Mouse (Mus musculus) hindbrain, postnatal 0 days (tissue): ENCODE measurements around the gene Fam173b. TPM values are rescaled to one million over a fixed set of nuclear protein-coding genes. Genes with fewer than 3 reads are reported as not detected.

ENCODE experiments used
- ATAC-seq: fragments of 200-750 bp; cut with Nextera tagmentation; 2 replicates; pipeline ENCODE4 v1.8.0; 2017; ENCODE audit warnings: mild to moderate bottlenecking, moderate TSS enrichment, moderate library complexity
- DNase-seq: peaks from one replicate; pipeline ENCODE4 v3.0.0-alpha.2; 2015; ENCODE audit warnings: low spot score
- H3K27ac ChIP-seq: fragments of 300-500 bp; sonication (generic); 2 replicates; pipeline ENCODE4 v1.5.1; 2014; ENCODE audit warnings: mild to moderate bottlenecking
- H3K27me3 ChIP-seq: fragments of 300-500 bp; sonication (generic); 2 replicates; pipeline ENCODE4 v1.6.1; 2014; ENCODE audit warnings: low read length, mixed read lengths; ENCODE audit not compliant: insufficient read depth
- H3K36me3 ChIP-seq: fragments of 300-500 bp; sonication (generic); 2 replicates; pipeline ENCODE4 v1.6.1; 2014; ENCODE audit warnings: low read length, mixed read lengths; ENCODE audit not compliant: insufficient read depth
- H3K4me1 ChIP-seq: fragments of 300-500 bp; sonication (generic); 2 replicates; pipeline ENCODE4 v1.6.1; 2014; ENCODE audit warnings: antibody characterized with exemption, low read length, mixed read lengths; ENCODE audit not compliant: insufficient read depth
- H3K4me2 ChIP-seq: fragments of 300-500 bp; sonication (generic); 2 replicates; pipeline ENCODE4 v1.6.1; 2014; ENCODE audit warnings: low read depth, mild to moderate bottlenecking, low read length, moderate library complexity, mixed read lengths
- H3K4me3 ChIP-seq: fragments of 300-500 bp; sonication (generic); 2 replicates; pipeline ENCODE4 v1.5.1; 2014; ENCODE audit warnings: low read length
- H3K9ac ChIP-seq: fragments of 300-500 bp; sonication (generic); replicated peaks from 2 replicates; pipeline ENCODE4 v1.6.1; 2014; ENCODE audit warnings: mild to moderate bottlenecking, low read length, moderate library complexity, mixed read lengths
- H3K9me3 ChIP-seq: fragments of 300-500 bp; sonication (generic); 2 replicates; pipeline ENCODE4 v1.6.1; 2016; ENCODE audit warnings: low read length, mixed read lengths
- CTCF ChIP-seq: IDR thresholded peaks from 2 replicates; pipeline ENCODE4 v1.5.1; 2016; ENCODE audit warnings: antibody characterized with exemption, control low read depth, low read depth
- WGBS: fragments of 180-500 bp; shearing (Covaris S2); extraction: QIAGEN DNeasy Blood & Tissue Kit; methylation state at CpG from one replicate; pipeline ENCODE4 v1.1.7; 2014; 5-methylcytosine and 5-hydroxymethylcytosine counted together
- polyA plus RNA-seq: library from polyadenylated mRNA; unstranded; fragments of >200 nt; fragmentation: Nextera tagmentation; extraction: Ambion mirVana; gene quantifications from 2 replicates; pipeline ENCODE4 v1.2.1, GENCODE M21; 2015
- total RNA-seq: library from RNA; depleted of rRNA; stranded (reverse); fragments of >200 nt; gene quantifications from 2 replicates; pipeline ENCODE4 v1.2.3, GENCODE M21; 2014

Fam173b gene
- total and polyA plus RNA-seq, 2 experiments from 2014 or later = 8.2 to 12.5 TPM

GRCm38 (mm10) chr15:31586519-31586918, 15.1 kb upstream of the Fam173b start:
- peaks cover 16% of the 10 kb centered on the region for H3K36me3 ChIP-seq
- no peak overlapping the region for H3K4me2 ChIP-seq
- H3K9me3 ChIP-seq = no peaks in the 10 kb centered on the region
- peak; percentile 62 for ATAC-seq
- H3K4me1 ChIP-seq = no peaks in the 10 kb centered on the region
- peak; percentile 94 for DNase-seq
- H3K4me3 ChIP-seq = no peak overlapping the region
- no peaks in the 10 kb centered on the region for H3K27me3 ChIP-seq
- WGBS = 0% methylated on average over 4 of the region's 4 CpGs
- TF ChIP-seq CTCF = peak; percentile 99
- no peak overlapping the region for H3K9ac ChIP-seq
- no peak overlapping the region for H3K27ac ChIP-seq

DNA sequence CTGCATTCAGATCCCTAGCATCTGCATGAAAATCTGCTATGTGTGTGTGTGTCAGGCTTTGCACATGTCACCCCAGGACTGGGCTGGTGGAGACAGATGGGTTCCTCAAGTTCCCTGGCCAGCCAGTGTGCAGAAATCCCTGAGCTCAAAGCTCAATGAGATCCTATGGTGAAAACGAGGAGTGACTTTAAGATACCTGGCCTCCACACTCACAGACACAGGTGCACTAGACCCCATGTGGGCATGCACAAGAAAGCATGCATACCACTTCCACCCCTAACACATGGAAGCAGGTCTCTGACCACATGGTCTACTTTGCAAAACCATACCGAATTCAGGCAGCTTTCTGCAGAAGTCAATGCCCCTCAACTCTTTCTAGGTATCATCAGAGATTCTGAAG, 13.9 kb upstream of the Fam173b start:
- no peak for TF ChIP-seq CTCF
- WGBS = 82% methylated on average over 2 of the region's 2 CpGs
- DNase-seq (no peak), ATAC-seq (no peak)
- no peaks in the 10 kb centered on the region for H3K4me1 ChIP-seq
- H3K4me2 ChIP-seq = no peak overlapping the region
- peaks cover 28% of the 10 kb centered on the region for H3K36me3 ChIP-seq
- H3K9me3 ChIP-seq = no peaks in the 10 kb centered on the region
- H3K9ac ChIP-seq = no peak overlapping the region
- H3K4me3 ChIP-seq = no peak overlapping the region
- H3K27ac ChIP-seq = no peak overlapping the region
- no peaks in the 10 kb centered on the region for H3K27me3 ChIP-seq

DNA sequence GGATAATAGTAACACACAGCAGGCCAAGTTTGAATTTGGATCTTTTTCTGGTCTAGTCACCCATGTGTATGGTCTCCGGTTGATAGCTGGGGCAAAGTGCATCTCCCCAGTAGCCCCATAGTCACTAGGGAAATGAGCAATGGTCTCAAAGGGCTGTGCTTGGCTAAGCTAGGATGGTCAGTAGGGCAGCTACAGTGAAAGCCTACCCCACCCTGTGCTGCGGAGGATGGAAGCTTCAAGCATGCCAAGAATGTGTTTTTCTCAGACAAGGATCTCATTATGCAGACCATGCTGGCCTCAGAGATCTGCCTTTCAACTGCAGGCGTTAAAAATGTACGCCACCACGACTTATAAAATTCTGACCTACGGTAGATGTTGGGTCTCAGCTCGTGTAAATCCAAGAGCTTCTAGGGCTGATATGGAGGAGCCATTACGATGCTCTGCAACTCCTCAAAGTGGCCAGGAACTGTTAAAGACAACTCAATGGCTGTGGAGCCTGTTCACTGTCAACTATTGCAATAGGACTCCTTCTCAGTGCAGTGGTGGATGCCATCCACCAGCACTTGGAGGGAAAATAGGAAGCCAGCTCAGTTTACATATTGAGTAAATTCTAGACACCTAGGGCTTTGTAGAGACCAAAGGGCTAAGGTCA, 12.5 kb upstream of the Fam173b start:
- ATAC-seq = no peak

DNA sequence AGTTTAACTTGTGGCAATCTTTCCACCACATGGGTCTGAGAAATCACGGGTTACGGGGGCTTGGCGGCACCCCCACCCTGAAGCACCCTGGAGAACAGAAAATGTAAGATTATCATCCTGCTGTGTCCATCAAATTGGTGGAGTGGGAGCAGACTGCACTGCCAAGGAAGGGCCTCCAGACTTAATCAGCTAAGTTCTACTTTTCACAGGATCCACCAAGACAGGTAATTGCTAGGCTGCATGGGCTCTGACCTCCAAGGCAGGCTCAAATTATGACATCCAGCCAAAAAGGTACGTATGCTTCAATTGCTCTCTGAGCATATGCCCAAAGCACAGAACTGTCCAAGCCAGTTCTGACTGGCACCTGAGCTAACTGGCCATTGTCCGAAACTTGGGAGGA, 11.5 kb upstream of the Fam173b start:
- Histone ChIP-seq H3K9me3 (no peaks in the 10 kb centered on the region), H3K27ac (no peak overlapping the region), H3K4me1 (no peaks in the 10 kb centered on the region), H3K27me3 (no peaks in the 10 kb centered on the region), H3K4me2 (no peak overlapping the region), H3K36me3 (peaks cover 50% of the 10 kb centered on the region), H3K9ac (no peak overlapping the region), H3K4me3 (no peak overlapping the region)
- 91% methylated on average over 5 of the region's 5 CpGs for whole genome bisulfite sequencing
- TF ChIP-seq CTCF = no peak
- DNase-seq (no peak), ATAC-seq (no peak)

More for the DNA sequence above, 12.5 kb upstream of the Fam173b start:
- H3K4me2 ChIP-seq = no peak overlapping the region
- H3K4me1 ChIP-seq = no peaks in the 10 kb centered on the region
- no peak overlapping the region for H3K4me3 ChIP-seq
- TF ChIP-seq CTCF = no peak
- peaks cover 39% of the 10 kb centered on the region for H3K36me3 ChIP-seq
- WGBS = 57% methylated on average over 8 of the region's 8 CpGs
- H3K27me3 ChIP-seq = no peaks in the 10 kb centered on the region
- no peak overlapping the region for H3K27ac ChIP-seq
- H3K9ac ChIP-seq = no peak overlapping the region
- no peaks in the 10 kb centered on the region for H3K9me3 ChIP-seq
- peak; percentile 12 for DNase-seq

- Histone ChIP-seq H3K36me3 (peaks cover 60% of the 10 kb centered on the region), H3K9ac (no peak overlapping the region), H3K4me2 (no peak overlapping the region), H3K27ac (no peak overlapping the region), H3K4me1 (no peaks in the 10 kb centered on the region), H3K27me3 (no peaks in the 10 kb centered on the region), H3K9me3 (no peaks in the 10 kb centered on the region), H3K4me3 (no peak overlapping the region)
- DNase-seq = no peak
- no peak for TF ChIP-seq CTCF
- WGBS = 78% methylated on average over 8 of the region's 8 CpGs
- no peak for ATAC-seq
These were observed 9.1 kb upstream of the Fam173b start for GRCm38 (mm10) chr15:31592531-31592930.

GRCm38 (mm10) chr15:31594260-31594659, 7.4 kb upstream of the Fam173b start:
- Histone ChIP-seq H3K27ac (no peak overlapping the region), H3K4me1 (0 out of 2 replicates have a peak, but pooled peaks cover under 1% of the 10 kb centered on the region), H3K27me3 (no peaks in the 10 kb centered on the region), H3K4me2 (no peak overlapping the region), H3K9ac (no peak overlapping the region), H3K36me3 (peaks cover 60% of the 10 kb centered on the region), H3K9me3 (no peaks in the 10 kb centered on the region), H3K4me3 (no peak overlapping the region)
- WGBS = 84% methylated on average over 14 of the region's 14 CpGs
- no peak for TF ChIP-seq CTCF
- DNase-seq (no peak), ATAC-seq (no peak)

- Histone ChIP-seq H3K27me3 (no peaks in the 10 kb centered on the region), H3K9ac (no peak overlapping the region), H3K27ac (no peak overlapping the region), H3K9me3 (no peaks in the 10 kb centered on the region), H3K36me3 (peaks cover 50% of the 10 kb centered on the region), H3K4me1 (peaks cover 8% of the 10 kb centered on the region; the same call in 1 of the 2 replicates), H3K4me3 (no peak overlapping the region), H3K4me2 (no peak overlapping the region)
- 90% methylated on average over 7 of the region's 7 CpGs for WGBS
- no peak for TF ChIP-seq CTCF
- ATAC-seq (no peak), DNase-seq (no peak)
These were observed 6.0 kb upstream of the Fam173b start for GRCm38 (mm10) chr15:31595651-31596050.
